Comparison of ENCODE assay signal across 12 mouse cellular contexts in the genomic region with DNA sequence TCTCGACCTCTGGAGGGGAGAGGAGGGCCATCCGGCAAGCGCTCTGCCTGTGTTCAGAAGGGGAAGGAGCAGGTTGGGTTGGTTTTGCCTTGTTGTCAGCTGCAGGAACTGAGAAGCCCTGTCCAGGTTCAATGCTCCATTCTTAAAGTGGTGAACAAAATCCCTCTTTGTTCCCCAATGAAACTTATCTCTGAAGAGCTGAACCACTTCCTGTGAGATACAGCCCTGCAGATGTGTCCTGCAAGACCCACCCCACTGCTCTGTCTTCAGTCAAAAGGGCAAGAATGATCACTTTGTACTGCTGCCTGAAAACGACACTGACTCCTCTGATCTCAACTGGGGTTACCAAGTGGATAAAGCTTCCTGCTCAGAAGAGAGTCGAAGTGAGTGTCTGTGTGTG.
DNase-seq lines count a peak whose midpoint lies in the region; ATAC-seq and TF ChIP-seq lines count a peak whose summit lies in the region.
"Had no signal": no experiment of that assay in that cellular context is flagged by ENCODE, and none has a peak within 500 bp of the region (broad histone marks: within the 10 kb centered on the region; RNA-seq: fewer than 3 reads in every experiment).

No protein-coding gene starts in this region.

- H3K4me1 ChIP-seq in intestine, embryonic 14.5 days (replicated peaks; ENCODE audit: control insufficient read depth, insufficient read depth, low read length), result no peaks in the 10 kb centered on the region
- H3K4me1 ChIP-seq in intestine, postnatal 0 days (replicated peaks; ENCODE audit: control insufficient read depth, insufficient read depth, low read length), result 0 out of 2 replicates have a peak, but pooled peaks cover 3% of the 10 kb centered on the region
- H3K4me1 ChIP-seq in embryonic facial prominence, embryonic 14.5 days (ENCODE audit: control insufficient read depth, insufficient read depth, low read length), result no peaks in the 10 kb centered on the region; the same call in 1 of the 2 replicates
- H3K4me1 ChIP-seq in kidney, embryonic 15.5 days, result peaks cover 6% of the 10 kb centered on the region; the same call in 1 of the 2 replicates

- no peak overlapping the region for H3K9ac ChIP-seq in intestine, embryonic 14.5 days (ENCODE audit: low read length)
- H3K9ac ChIP-seq in intestine, postnatal 0 days (ENCODE audit: low read depth, low read length), result no peak overlapping the region
- no peak overlapping the region for H3K9ac ChIP-seq in embryonic facial prominence, embryonic 14.5 days (ENCODE audit: low read depth, low read length)
- no peak overlapping the region for H3K9ac ChIP-seq in kidney, embryonic 15.5 days
- H3K9ac ChIP-seq: limb, embryonic 13.5 days had no signal

- no peak overlapping the region for H3K27ac ChIP-seq in intestine, embryonic 14.5 days (ENCODE audit: low read depth)
- H3K27ac ChIP-seq in intestine, postnatal 0 days (ENCODE audit: low read depth, low read length), result no peak overlapping the region
- no peak overlapping the region for H3K27ac ChIP-seq in embryonic facial prominence, embryonic 14.5 days (replicated peaks; ENCODE audit: low read depth, low read length)
- no peak overlapping the region for H3K27ac ChIP-seq in kidney, embryonic 15.5 days
- H3K27ac ChIP-seq: limb, embryonic 13.5 days had no signal

- H3K27me3 ChIP-seq in intestine, embryonic 14.5 days (replicated peaks; ENCODE audit: control insufficient read depth, insufficient read depth, low read length), result no peaks in the 10 kb centered on the region
- no peaks in the 10 kb centered on the region for H3K27me3 ChIP-seq in intestine, postnatal 0 days (replicated peaks; ENCODE audit: control insufficient read depth, insufficient read depth, low read length)
- no peaks in the 10 kb centered on the region for H3K27me3 ChIP-seq in embryonic facial prominence, embryonic 14.5 days (replicated peaks; ENCODE audit: control insufficient read depth, insufficient read depth, low read length)
- H3K27me3 ChIP-seq in kidney, embryonic 15.5 days, result no peaks in the 10 kb centered on the region
- H3K27me3 ChIP-seq: limb, embryonic 13.5 days had no signal

- DNase-seq in intestine, embryonic 14.5 days (ENCODE audit: low spot score), result peak; percentile 52
- DNase-seq in thymus, postnatal 0 days (ENCODE audit: low spot score), result peak; percentile 3
- no peak for DNase-seq in thymus, postnatal 10 days (ENCODE audit: low spot score in 2 of 2)
- DNase-seq in embryonic facial prominence, embryonic 14.5 days (ENCODE audit: low spot score), result peak; percentile 17
- no peak for DNase-seq in testis, postnatal 14 days (ENCODE audit: low spot score)
- no peak for DNase-seq in cerebellum, adult 11-12 months
- DNase-seq: cerebellum, adult 9-10 months; kidney, postnatal 14 days; lung, postnatal 4 days had no signal

- TF ChIP-seq CTCF in intestine, postnatal 0 days (IDR thresholded peaks at IDR 0.05; ENCODE audit: low read depth), result no peak

- no peak overlapping the region for H3K4me2 ChIP-seq in intestine, embryonic 14.5 days (ENCODE audit: low read length)
- no peak overlapping the region for H3K4me2 ChIP-seq in intestine, postnatal 0 days (replicated peaks; ENCODE audit: low read depth)
- no peak overlapping the region for H3K4me2 ChIP-seq in embryonic facial prominence, embryonic 14.5 days (ENCODE audit: low read depth, low read length)
- H3K4me2 ChIP-seq in kidney, embryonic 15.5 days, result no peak overlapping the region
- H3K4me2 ChIP-seq: limb, embryonic 13.5 days had no signal

- peaks cover 3% of the 10 kb centered on the region; the same call in 1 of the 2 replicates for H3K9me3 ChIP-seq in intestine, embryonic 14.5 days (ENCODE audit: control insufficient read depth, low read length)
- H3K9me3 ChIP-seq in intestine, postnatal 0 days (ENCODE audit: control insufficient read depth), result no peaks in the 10 kb centered on the region
- 0 out of 2 replicates have a peak, but pooled peaks cover 2% of the 10 kb centered on the region for H3K9me3 ChIP-seq in embryonic facial prominence, embryonic 14.5 days (ENCODE audit: control insufficient read depth, low read length)
- H3K9me3 ChIP-seq in kidney, embryonic 15.5 days (replicated peaks), result no peaks in the 10 kb centered on the region
- H3K9me3 ChIP-seq: limb, embryonic 13.5 days had no signal

- 25% methylated on average over 5 of the region's 5 CpGs for WGBS in intestine, embryonic 14.5 days
- WGBS in intestine, postnatal 0 days, result 15% methylated on average over 5 of the region's 5 CpGs
- 23% methylated on average over 5 of the region's 5 CpGs for WGBS in embryonic facial prominence, embryonic 14.5 days
- WGBS in kidney, embryonic 15.5 days, result 38% methylated on average over 5 of the region's 5 CpGs

- ATAC-seq in intestine, embryonic 14.5 days (replicated peaks; ENCODE audit: low FRiP score, low TSS enrichment, low read depth), result peak; percentile 66; the same call in 1 of the 2 replicates
- ATAC-seq in intestine, postnatal 0 days, result no peak
- no peak for ATAC-seq in embryonic facial prominence, embryonic 14.5 days (ENCODE audit: low read depth)
- ATAC-seq in kidney, embryonic 15.5 days (replicated peaks; ENCODE audit: low FRiP score), result no peak; the same call in 1 of the 2 replicates

- no peak overlapping the region for H3K4me3 ChIP-seq in intestine, embryonic 14.5 days (ENCODE audit: low read depth, low read length)
- no peak overlapping the region for H3K4me3 ChIP-seq in intestine, postnatal 0 days (ENCODE audit: low read depth, low read length)
- no peak overlapping the region for H3K4me3 ChIP-seq in embryonic facial prominence, embryonic 14.5 days (ENCODE audit: low read depth, low read length)
- no peak overlapping the region for H3K4me3 ChIP-seq in kidney, embryonic 15.5 days (replicated peaks)
- H3K4me3 ChIP-seq: limb, embryonic 13.5 days had no signal

- no peaks in the 10 kb centered on the region for H3K36me3 ChIP-seq in intestine, embryonic 14.5 days (ENCODE audit: control insufficient read depth, insufficient read depth, low read length)
- H3K36me3 ChIP-seq in intestine, postnatal 0 days (ENCODE audit: control insufficient read depth, insufficient read depth), result no peaks in the 10 kb centered on the region
- no peaks in the 10 kb centered on the region for H3K36me3 ChIP-seq in embryonic facial prominence, embryonic 14.5 days (ENCODE audit: control insufficient read depth, insufficient read depth, low read length)
- H3K36me3 ChIP-seq in kidney, embryonic 15.5 days, result no peaks in the 10 kb centered on the region
- H3K36me3 ChIP-seq: limb, embryonic 13.5 days had no signal

Comparison
In these comparisons a context has a peak if more than half of its experiments do, and no peak if none do; other contexts are left out.
1. DNase-seq: peak in intestine, embryonic 14.5 days (single experiment), thymus, postnatal 0 days (single experiment) and embryonic facial prominence, embryonic 14.5 days (single experiment); none in thymus, postnatal 10 days (0 of 2), testis, postnatal 14 days (single experiment) and cerebellum, adult 11-12 months (single experiment).